Mouse (Mus musculus) skeletal muscle tissue, adult 2 months (tissue): ENCODE data around the gene Pigyl.

Experiments
- DNase-seq: peaks from one replicate; pipeline ENCODE4 v3.0.0-alpha.2; 2012; ENCODE audit warnings: low read depth, low spot score

Gene Pigyl

GRCm38 (mm10) chr9:22156497-22157245, at the start of gene Pigyl:
Pigyl (plus strand) TSS chr9:22156846.
- DNase-seq = peak; percentile 97

- no peak for DNase-seq
These were observed 48.5 kb upstream of the Pigyl start for GRCm38 (mm10) chr9:22108194-22108593.

GRCm38 (mm10) chr9:22115635-22116034, 41.0 kb upstream of the Pigyl start:
- no peak for DNase-seq

- no peak for DNase-seq
These were observed 40.6 kb upstream of the Pigyl start for GRCm38 (mm10) chr9:22116086-22116485.

- peak; percentile 93 for DNase-seq
These were observed 39.8 kb upstream of the Pigyl start, which contains the start of gene Elof1 for GRCm38 (mm10) chr9:22116740-22117426. Elof1 (minus strand) TSS chr9:22117172.

GRCm38 (mm10) chr9:22117754-22118456, 38.7 kb upstream of the Pigyl start:
- DNase-seq = peak; percentile 65

- peak; percentile 16 for DNase-seq
These were observed 37.1 kb upstream of the Pigyl start for GRCm38 (mm10) chr9:22119543-22119942.

GRCm38 (mm10) chr9:22121545-22121944, 35.1 kb upstream of the Pigyl start:
- no peak for DNase-seq

GRCm38 (mm10) chr9:22122005-22122404, 34.6 kb upstream of the Pigyl start:
- no peak for DNase-seq

GRCm38 (mm10) chr9:22123069-22123609, 33.5 kb upstream of the Pigyl start:
- peak; percentile 25 for DNase-seq

- DNase-seq = no peak
These were observed 32.5 kb upstream of the Pigyl start for GRCm38 (mm10) chr9:22124169-22124568.

- no peak for DNase-seq
These were observed 31.2 kb upstream of the Pigyl start for GRCm38 (mm10) chr9:22125246-22126027.

- DNase-seq = peak; percentile 52
These were observed 25.2 kb upstream of the Pigyl start for GRCm38 (mm10) chr9:22131226-22131981.

GRCm38 (mm10) chr9:22132220-22132619, 24.4 kb upstream of the Pigyl start:
- no peak for DNase-seq

GRCm38 (mm10) chr9:22134246-22134890, 22.3 kb upstream of the Pigyl start:
- DNase-seq = no peak

GRCm38 (mm10) chr9:22134988-22135643, 21.5 kb upstream of the Pigyl start:
- no peak for DNase-seq

- no peak for DNase-seq
These were observed 20.8 kb upstream of the Pigyl start, which contains the start of gene Acp5 for GRCm38 (mm10) chr9:22135644-22136390. Acp5 (minus strand) TSS chr9:22135711.

GRCm38 (mm10) chr9:22136765-22137547, 19.7 kb upstream of the Pigyl start:
- DNase-seq = no peak
